Mouse (Mus musculus): ENCODE measurements around the gene Atg16l1. TPM values are rescaled to one million over a fixed set of nuclear protein-coding genes. Genes with fewer than 3 reads are reported as not detected.

Atg16l1 gene
- polyA plus RNA-seq (2015; fragmentation: Nextera tagmentation; extraction: Ambion mirVana), result 21.5 and 21.7 TPM in 2 replicates

- Histone ChIP-seq H3K27ac (ENCODE audit: low read length) (peak within 1 kb of the TSS; percentile 86), H3K4me2 (replicated peaks; ENCODE audit: low read depth, low read length) (peak within 1 kb of the TSS; percentile 60), H3K36me3 (ENCODE audit: insufficient read depth, low read length) (peaks cover 8% of the 10 kb centered on the region; the same call in 1 of the 2 replicates), H3K9ac (replicated peaks; ENCODE audit: low read depth) (peak within 1 kb of the TSS; percentile 72), H3K9me3 (ENCODE audit: low read length) (no peaks in the 10 kb centered on the region), H3K27me3 (replicated peaks; ENCODE audit: insufficient read depth, low read length) (no peaks in the 10 kb centered on the region), H3K4me3 (ENCODE audit: low read depth, low read length) (peak within 1 kb of the TSS; percentile 61), H3K4me1 (ENCODE audit: insufficient read depth, low read depth, low read length) (peaks cover 5% of the 10 kb centered on the region; the same call in 1 of the 2 replicates)
- WGBS, result 1% methylated on average over 62 of the region's 79 CpGs
- peak; percentile 98 for DNase-seq (ENCODE audit: low spot score)
- TF ChIP-seq CTCF (IDR thresholded peaks at IDR 0.05) (peak; percentile 63), EP300 (IDR thresholded peaks at IDR 0.05) (peak; percentile 88)
- ATAC-seq, result peak; percentile 99
Measured at GRCm38 (mm10) chr1:87755641-87756470, at the start of gene Atg16l1. Gene Atg16l1, plus strand, starts transcription at chr1:87755870.

GRCm38 (mm10) chr1:87706361-87706760 is 49.3 kb upstream of the Atg16l1 start:
- no peak for TF ChIP-seq CTCF (IDR thresholded peaks at IDR 0.05)
- TF ChIP-seq EP300 (IDR thresholded peaks at IDR 0.05), result no peak
- ATAC-seq, result no peak
- no peaks in the 10 kb centered on the region for H3K27me3 ChIP-seq (replicated peaks; ENCODE audit: insufficient read depth, low read length)

GRCm38 (mm10) chr1:87709020-87709419 is 46.6 kb upstream of the Atg16l1 start:
- Histone ChIP-seq H3K4me3 (ENCODE audit: low read depth, low read length) (no peak overlapping the region), H3K27me3 (replicated peaks; ENCODE audit: insufficient read depth, low read length) (no peaks in the 10 kb centered on the region), H3K4me1 (ENCODE audit: insufficient read depth, low read depth, low read length) (no peaks in the 10 kb centered on the region), H3K9me3 (ENCODE audit: low read length) (no peaks in the 10 kb centered on the region), H3K36me3 (ENCODE audit: insufficient read depth, low read length) (no peaks in the 10 kb centered on the region), H3K27ac (ENCODE audit: low read length) (no peak overlapping the region), H3K9ac (replicated peaks; ENCODE audit: low read depth) (no peak overlapping the region), H3K4me2 (replicated peaks; ENCODE audit: low read depth, low read length) (no peak overlapping the region)
- 56% methylated on average over 6 of the region's 6 CpGs for WGBS
- ATAC-seq, result no peak
- no peak for DNase-seq (ENCODE audit: low spot score)
- TF ChIP-seq CTCF (IDR thresholded peaks at IDR 0.05), result no peak
- TF ChIP-seq EP300 (IDR thresholded peaks at IDR 0.05), result no peak

More at GRCm38 (mm10) chr1:87706361-87706760, 49.3 kb upstream of the Atg16l1 start:
- Histone ChIP-seq H3K4me3 (ENCODE audit: low read depth, low read length) (no peak overlapping the region), H3K36me3 (ENCODE audit: insufficient read depth, low read length) (no peaks in the 10 kb centered on the region), H3K9me3 (ENCODE audit: low read length) (no peaks in the 10 kb centered on the region), H3K9ac (replicated peaks; ENCODE audit: low read depth) (no peak overlapping the region), H3K27ac (ENCODE audit: low read length) (no peak overlapping the region), H3K4me2 (replicated peaks; ENCODE audit: low read depth, low read length) (no peak overlapping the region), H3K4me1 (ENCODE audit: insufficient read depth, low read depth, low read length) (no peaks in the 10 kb centered on the region)
- WGBS, result 90% methylated on average over 3 of the region's 3 CpGs
- DNase-seq (ENCODE audit: low spot score), result no peak

- H3K27me3 ChIP-seq (replicated peaks; ENCODE audit: insufficient read depth, low read length), result no peaks in the 10 kb centered on the region
- no peaks in the 10 kb centered on the region for H3K4me1 ChIP-seq (ENCODE audit: insufficient read depth, low read depth, low read length)
- H3K27ac ChIP-seq (ENCODE audit: low read length), result no peak overlapping the region
- WGBS, result 78% methylated on average over 7 of the region's 7 CpGs
- TF ChIP-seq CTCF (IDR thresholded peaks at IDR 0.05) (no peak), EP300 (IDR thresholded peaks at IDR 0.05) (no peak)
- ATAC-seq (no peak), DNase-seq (ENCODE audit: low spot score) (no peak)
- H3K36me3 ChIP-seq (ENCODE audit: insufficient read depth, low read length), result no peaks in the 10 kb centered on the region
- H3K9me3 ChIP-seq (ENCODE audit: low read length), result no peaks in the 10 kb centered on the region
- H3K4me2 ChIP-seq (replicated peaks; ENCODE audit: low read depth, low read length), result no peak overlapping the region
- H3K9ac ChIP-seq (replicated peaks; ENCODE audit: low read depth), result no peak overlapping the region
- H3K4me3 ChIP-seq (ENCODE audit: low read depth, low read length), result no peak overlapping the region
Measured at GRCm38 (mm10) chr1:87709661-87710270, 45.9 kb upstream of the Atg16l1 start.

GRCm38 (mm10) chr1:87711938-87712613 is 43.6 kb upstream of the Atg16l1 start:
- no peaks in the 10 kb centered on the region for H3K4me1 ChIP-seq (ENCODE audit: insufficient read depth, low read depth, low read length)
- H3K4me3 ChIP-seq (ENCODE audit: low read depth, low read length), result no peak overlapping the region
- TF ChIP-seq CTCF (IDR thresholded peaks at IDR 0.05) (no peak), EP300 (IDR thresholded peaks at IDR 0.05) (no peak)
- H3K27me3 ChIP-seq (replicated peaks; ENCODE audit: insufficient read depth, low read length), result no peaks in the 10 kb centered on the region
- H3K9ac ChIP-seq (replicated peaks; ENCODE audit: low read depth), result no peak overlapping the region
- H3K4me2 ChIP-seq (replicated peaks; ENCODE audit: low read depth, low read length), result no peak overlapping the region
- no peak overlapping the region for H3K27ac ChIP-seq (ENCODE audit: low read length)
- ATAC-seq (no peak), DNase-seq (ENCODE audit: low spot score) (no peak)
- 80% methylated on average over 10 of the region's 10 CpGs for WGBS
- H3K36me3 ChIP-seq (ENCODE audit: insufficient read depth, low read length), result no peaks in the 10 kb centered on the region
- no peaks in the 10 kb centered on the region for H3K9me3 ChIP-seq (ENCODE audit: low read length)

- H3K36me3 ChIP-seq (ENCODE audit: insufficient read depth, low read length), result no peaks in the 10 kb centered on the region
- no peak overlapping the region for H3K4me3 ChIP-seq (ENCODE audit: low read depth, low read length)
- WGBS, result 72% methylated on average over 1 of the region's 1 CpGs
- TF ChIP-seq CTCF (IDR thresholded peaks at IDR 0.05) (no peak), EP300 (IDR thresholded peaks at IDR 0.05) (no peak)
- H3K9ac ChIP-seq (replicated peaks; ENCODE audit: low read depth), result no peak overlapping the region
- H3K27ac ChIP-seq (ENCODE audit: low read length), result no peak overlapping the region
- DNase-seq (ENCODE audit: low spot score) (no peak), ATAC-seq (no peak)
- no peaks in the 10 kb centered on the region for H3K27me3 ChIP-seq (replicated peaks; ENCODE audit: insufficient read depth, low read length)
- H3K9me3 ChIP-seq (ENCODE audit: low read length), result no peaks in the 10 kb centered on the region
- no peak overlapping the region for H3K4me2 ChIP-seq (replicated peaks; ENCODE audit: low read depth, low read length)
- no peaks in the 10 kb centered on the region for H3K4me1 ChIP-seq (ENCODE audit: insufficient read depth, low read depth, low read length)
Measured at GRCm38 (mm10) chr1:87712614-87712971, 43.1 kb upstream of the Atg16l1 start.

All from lung, postnatal 0 days (tissue).